Mouse (Mus musculus): ENCODE measurements at regions not wholly inside any gene's neighbourhood (a gene's known extent, or its start where the extent isn't known, plus 50 kb on each side); places are given as distances from the start of the nearest gene placed in this dataset.

DNA sequence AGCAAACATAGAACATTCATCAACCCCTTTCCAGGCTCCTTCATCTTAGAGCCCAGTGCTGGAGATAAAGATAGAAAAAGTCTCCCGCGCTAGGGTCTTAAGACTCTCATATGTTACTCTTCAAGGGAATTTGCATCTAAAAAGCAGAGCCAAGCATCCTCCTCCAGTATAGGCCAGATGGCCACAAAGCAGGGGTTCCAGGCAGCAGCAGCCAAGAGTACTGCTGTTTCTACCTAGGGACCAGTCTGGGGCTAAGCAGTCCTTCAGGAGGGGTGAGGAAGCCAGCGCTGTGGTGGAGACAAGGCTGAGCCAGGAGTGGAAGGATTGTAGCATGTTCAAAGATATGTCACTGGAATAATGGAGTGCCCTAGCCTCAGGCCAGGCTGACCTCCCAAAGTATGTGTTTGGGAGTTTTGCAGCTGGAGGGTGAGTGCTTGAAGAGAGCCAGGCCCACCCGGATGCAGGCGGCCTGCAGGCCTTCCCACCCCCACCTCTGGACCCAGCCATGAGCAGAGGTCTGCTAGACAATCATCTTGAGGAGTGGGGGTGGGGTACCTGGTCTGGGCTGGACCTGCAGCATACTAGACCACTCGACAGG is 88.8 kb upstream of the Prr23a1 start:
- Histone ChIP-seq H3K4me1 (ENCODE audit: control insufficient read depth in 2 of 2, insufficient read depth in 2 of 2, low read length in 2 of 2, poor library complexity in 1 of 2) (no peaks in the 10 kb centered on the region), H3K9ac (ENCODE audit: insufficient read depth, low read depth, low read length, poor library complexity, severe bottlenecking) (no peak overlapping the region), H3K9me3 (ENCODE audit: control insufficient read depth, insufficient read depth, low read depth, low read length) (no peaks in the 10 kb centered on the region), H3K27ac (ENCODE audit: insufficient read depth, low read depth, low read length, poor library complexity, severe bottlenecking) (no peak overlapping the region), H3K36me3 (ENCODE audit: control insufficient read depth, insufficient read depth, low read length, poor library complexity, severe bottlenecking) (no peaks in the 10 kb centered on the region), H3K4me3 (ENCODE audit: insufficient read depth in 1 of 2, low read depth in 1 of 2, low read length in 2 of 2, poor library complexity in 1 of 2, severe bottlenecking in 1 of 2) (no peak overlapping the region)
- no peak for DNase-seq (ENCODE audit: low read depth, low spot score)
- in situ Hi-C loops (cut with MboI; ENCODE audit: low sequenced_read_pairs in 2 of 2, unreplicated experiment in 2 of 2), result no loop called here
- TF ChIP-seq ZNF384 (IDR thresholded peaks at IDR 0.05; ENCODE audit: low read depth, low read length), result no peak
- TF ChIP-seq ZC3H11A (IDR thresholded peaks at IDR 0.05; ENCODE audit: borderline replicate concordance, low read depth, low read length), result no peak
- no peak for TF ChIP-seq CHD2 (IDR thresholded peaks at IDR 0.05; ENCODE audit: low read depth, low read length)
- TF ChIP-seq MAFK (IDR thresholded peaks at IDR 0.05; ENCODE audit: insufficient read depth, low read depth, low read length), result no peak
- TF ChIP-seq HCFC1 (IDR thresholded peaks at IDR 0.05; ENCODE audit: borderline replicate concordance, insufficient read depth, low read length), result no peak

DNA sequence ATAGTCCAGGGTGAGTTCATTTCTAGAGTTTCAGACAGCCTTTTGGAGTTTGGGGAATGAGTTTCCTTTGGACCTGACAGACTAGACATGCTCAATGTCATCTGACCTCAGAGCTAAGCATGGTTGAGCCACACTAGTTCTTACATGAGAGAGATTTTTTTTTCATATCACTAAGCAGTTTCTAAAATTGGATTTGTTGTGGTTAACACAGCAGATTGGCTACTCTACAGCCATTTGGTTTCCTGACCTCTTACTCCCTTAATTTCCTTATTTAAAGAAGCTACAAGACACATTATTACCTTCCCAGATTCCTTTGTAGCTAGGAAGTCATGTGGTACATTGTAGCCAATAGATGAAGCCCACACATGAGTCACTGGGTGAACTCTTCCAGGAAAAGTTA is 98.5 kb upstream of the Prr23a1 start:
- Histone ChIP-seq H3K36me3 (ENCODE audit: control insufficient read depth, insufficient read depth, low read length, poor library complexity, severe bottlenecking) (no peaks in the 10 kb centered on the region), H3K9ac (ENCODE audit: insufficient read depth, low read depth, low read length, poor library complexity, severe bottlenecking) (no peak overlapping the region), H3K4me1 (ENCODE audit: control insufficient read depth in 2 of 2, insufficient read depth in 2 of 2, low read length in 2 of 2, poor library complexity in 1 of 2) (no peaks in the 10 kb centered on the region), H3K27ac (ENCODE audit: insufficient read depth, low read depth, low read length, poor library complexity, severe bottlenecking) (no peak overlapping the region), H3K4me3 (ENCODE audit: insufficient read depth in 1 of 2, low read depth in 1 of 2, low read length in 2 of 2, poor library complexity in 1 of 2, severe bottlenecking in 1 of 2) (no peak overlapping the region), H3K9me3 (ENCODE audit: control insufficient read depth, insufficient read depth, low read depth, low read length) (no peaks in the 10 kb centered on the region)
- in situ Hi-C loops (cut with MboI; ENCODE audit: low sequenced_read_pairs in 2 of 2, unreplicated experiment in 2 of 2), result no loop called here
- DNase-seq (ENCODE audit: low read depth, low spot score), result no peak
- no peak for TF ChIP-seq CHD2 (IDR thresholded peaks at IDR 0.05; ENCODE audit: low read depth, low read length)
- no peak for TF ChIP-seq MAFK (IDR thresholded peaks at IDR 0.05; ENCODE audit: insufficient read depth, low read depth, low read length)
- no peak for TF ChIP-seq ZC3H11A (IDR thresholded peaks at IDR 0.05; ENCODE audit: borderline replicate concordance, low read depth, low read length)
- TF ChIP-seq ZNF384 (IDR thresholded peaks at IDR 0.05; ENCODE audit: low read depth, low read length), result no peak
- no peak for TF ChIP-seq HCFC1 (IDR thresholded peaks at IDR 0.05; ENCODE audit: borderline replicate concordance, insufficient read depth, low read length)

DNA sequence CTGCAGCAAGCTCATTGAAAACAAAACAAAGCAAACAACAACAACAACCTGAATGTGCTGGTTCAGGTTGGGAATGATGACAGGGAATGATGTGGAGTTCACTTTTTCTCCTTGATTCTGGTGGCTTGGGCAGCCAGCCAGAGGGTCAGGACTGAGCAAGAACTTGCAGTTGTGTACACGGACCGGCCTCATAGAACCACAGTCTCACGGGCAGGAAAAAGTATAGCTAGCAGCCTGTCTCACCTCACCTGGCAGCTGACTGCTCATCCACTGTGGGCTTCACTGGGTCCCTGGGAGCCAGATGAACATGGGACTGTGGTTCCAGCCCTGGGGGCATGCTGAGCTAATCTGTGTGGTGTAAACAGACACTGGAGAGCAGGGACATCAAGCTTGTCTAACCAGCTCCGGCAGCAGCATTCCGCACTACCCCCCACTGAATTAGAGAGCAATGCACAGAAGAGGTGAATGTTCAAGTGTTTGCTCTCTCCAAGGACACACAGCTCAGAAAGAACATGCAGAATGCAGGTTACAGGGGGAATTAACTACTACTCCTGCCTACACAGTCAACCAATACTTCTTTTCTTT is 114.9 kb upstream of the Prr23a1 start:
- Histone ChIP-seq H3K4me1 (ENCODE audit: control insufficient read depth in 2 of 2, insufficient read depth in 2 of 2, low read length in 2 of 2, poor library complexity in 1 of 2) (peaks cover 0 to 3% of the 10 kb centered on the region in 2 experiments; a peak in 1 of 4 replicates), H3K27ac (ENCODE audit: insufficient read depth, low read depth, low read length, poor library complexity, severe bottlenecking) (no peak overlapping the region), H3K9ac (ENCODE audit: insufficient read depth, low read depth, low read length, poor library complexity, severe bottlenecking) (no peak overlapping the region), H3K9me3 (ENCODE audit: control insufficient read depth, insufficient read depth, low read depth, low read length) (no peaks in the 10 kb centered on the region), H3K36me3 (ENCODE audit: control insufficient read depth, insufficient read depth, low read length, poor library complexity, severe bottlenecking) (no peaks in the 10 kb centered on the region), H3K4me3 (ENCODE audit: insufficient read depth in 1 of 2, low read depth in 1 of 2, low read length in 2 of 2, poor library complexity in 1 of 2, severe bottlenecking in 1 of 2) (no peak overlapping the region)
- in situ Hi-C loops (cut with MboI; ENCODE audit: low sequenced_read_pairs in 2 of 2, unreplicated experiment in 2 of 2), result no loop called here
- DNase-seq (ENCODE audit: low read depth, low spot score), result no peak
- TF ChIP-seq ZC3H11A (IDR thresholded peaks at IDR 0.05; ENCODE audit: borderline replicate concordance, low read depth, low read length), result no peak
- TF ChIP-seq ZNF384 (IDR thresholded peaks at IDR 0.05; ENCODE audit: low read depth, low read length), result no peak
- no peak for TF ChIP-seq CHD2 (IDR thresholded peaks at IDR 0.05; ENCODE audit: low read depth, low read length)
- no peak for TF ChIP-seq HCFC1 (IDR thresholded peaks at IDR 0.05; ENCODE audit: borderline replicate concordance, insufficient read depth, low read length)
- no peak for TF ChIP-seq MAFK (IDR thresholded peaks at IDR 0.05; ENCODE audit: insufficient read depth, low read depth, low read length)

DNA sequence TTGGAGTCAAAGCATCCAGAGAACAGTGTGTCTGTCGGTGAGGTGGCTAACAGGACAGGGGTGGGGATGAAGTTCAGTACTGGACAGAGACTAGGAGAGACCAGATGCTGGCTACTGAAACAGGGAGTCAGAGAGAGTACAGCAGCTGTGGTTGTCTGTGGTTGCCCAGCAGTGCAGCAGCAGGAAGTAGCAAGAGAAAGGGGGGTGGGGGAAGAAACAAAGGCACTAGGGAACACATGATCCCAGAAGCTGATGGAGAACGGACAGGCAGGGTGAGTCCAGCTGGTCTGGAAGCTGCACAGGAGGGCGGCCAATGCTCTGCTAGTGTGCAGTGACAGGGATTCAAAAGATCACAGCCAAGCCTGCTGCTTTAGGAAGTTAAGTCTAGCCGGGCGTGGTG is 115.7 kb upstream of the Prr23a1 start:
- Histone ChIP-seq H3K36me3 (ENCODE audit: control insufficient read depth, insufficient read depth, low read length, poor library complexity, severe bottlenecking) (no peaks in the 10 kb centered on the region), H3K9ac (ENCODE audit: insufficient read depth, low read depth, low read length, poor library complexity, severe bottlenecking) (no peak overlapping the region), H3K4me1 (ENCODE audit: control insufficient read depth in 2 of 2, insufficient read depth in 2 of 2, low read length in 2 of 2, poor library complexity in 1 of 2) (peaks cover 0 to 3% of the 10 kb centered on the region in 2 experiments; a peak in 1 of 4 replicates), H3K9me3 (ENCODE audit: control insufficient read depth, insufficient read depth, low read depth, low read length) (no peaks in the 10 kb centered on the region), H3K27ac (ENCODE audit: insufficient read depth, low read depth, low read length, poor library complexity, severe bottlenecking) (no peak overlapping the region), H3K4me3 (ENCODE audit: insufficient read depth in 1 of 2, low read depth in 1 of 2, low read length in 2 of 2, poor library complexity in 1 of 2, severe bottlenecking in 1 of 2) (peak overlapping the region; percentile 34 to 35; a peak in 1 of 4 replicates)
- no peak for TF ChIP-seq HCFC1 (IDR thresholded peaks at IDR 0.05; ENCODE audit: borderline replicate concordance, insufficient read depth, low read length)
- in situ Hi-C loops (cut with MboI; ENCODE audit: low sequenced_read_pairs in 2 of 2, unreplicated experiment in 2 of 2), result no loop called here
- no peak for DNase-seq (ENCODE audit: low read depth, low spot score)

All from ES-E14 (cell line).